Mouse (Mus musculus): ENCODE results near the gene Vax1.

Gene Vax1

GRCm38 (mm10) chr19:59168386-59168905, 1.4 kb downstream of the Vax1 start:
- no peak for DNase-seq

DNA sequence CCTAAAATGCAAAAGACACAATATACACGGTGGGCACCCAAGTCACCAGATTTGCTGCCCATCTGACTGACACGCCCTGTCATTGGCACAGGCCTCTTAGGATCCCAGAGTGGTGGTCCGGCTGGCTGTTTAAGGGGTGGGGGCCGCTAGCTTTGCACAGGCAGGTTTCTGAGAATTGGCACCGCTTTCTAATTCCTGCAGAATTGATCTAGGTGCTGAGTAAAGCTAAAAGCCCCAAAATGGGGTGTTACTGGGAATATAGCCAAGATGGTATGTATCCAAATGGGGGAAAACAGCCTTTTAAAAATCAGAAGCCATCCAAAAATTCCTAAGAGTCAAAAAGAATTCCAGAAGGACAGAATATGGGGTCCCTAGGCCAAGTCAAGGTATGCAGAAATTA, 2.0 kb downstream of the Vax1 start:
- no peak for DNase-seq

- no peak for DNase-seq
These were observed 3.0 kb downstream of the Vax1 start for GRCm38 (mm10) chr19:59166879-59167278.

DNA sequence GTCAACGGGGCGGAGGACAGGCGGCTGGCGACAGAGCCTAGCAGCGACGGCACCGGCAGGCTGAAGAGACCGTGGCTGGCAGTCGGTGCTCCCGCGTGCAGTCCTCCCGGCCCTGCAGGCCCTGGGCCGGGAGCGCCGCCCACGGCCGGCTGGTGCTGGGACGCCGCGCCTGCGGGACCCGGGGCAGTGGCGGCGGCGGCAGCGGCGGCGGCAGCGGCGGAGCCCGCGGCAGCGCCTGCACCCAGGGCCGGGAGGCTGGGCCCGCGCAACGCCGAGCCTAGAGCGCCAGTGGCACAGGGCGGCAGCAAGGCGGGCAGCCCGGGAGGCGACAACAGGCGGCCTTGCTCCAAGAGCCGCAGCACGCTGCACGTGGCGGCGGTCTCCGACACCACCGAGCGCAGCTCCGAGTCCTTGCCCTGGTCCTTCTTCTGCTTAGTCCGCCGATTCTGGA, 3.5 kb downstream of the Vax1 start:
- DNase-seq, result no peak

GRCm38 (mm10) chr19:59165577-59165976, 4.3 kb downstream of the Vax1 start:
- DNase-seq, result no peak

GRCm38 (mm10) chr19:59164896-59165560, 4.8 kb downstream of the Vax1 start:
- no peak for DNase-seq

GRCm38 (mm10) chr19:59164111-59164510, 5.7 kb downstream of the Vax1 start:
- no peak for DNase-seq

GRCm38 (mm10) chr19:59156702-59157101, 13.2 kb downstream of the Vax1 start:
- no peak for DNase-seq

DNA sequence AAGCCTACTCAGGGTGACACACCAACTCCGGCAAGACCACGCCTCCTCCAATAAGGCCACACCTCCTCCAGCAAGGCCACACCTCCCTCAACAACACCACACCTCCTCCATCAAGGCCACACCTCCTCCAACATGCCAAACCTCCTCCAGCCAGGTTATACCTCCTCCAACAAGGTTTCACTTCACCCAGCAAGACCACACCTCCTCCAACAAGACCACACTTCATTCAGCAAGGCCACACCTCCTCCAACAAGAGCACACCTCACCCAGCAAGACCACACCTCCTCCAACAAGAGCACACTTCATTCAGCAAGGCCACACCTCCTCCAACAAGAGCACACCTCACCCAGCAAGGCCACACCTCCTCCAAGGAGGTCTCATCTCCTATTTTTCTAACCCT, 15.7 kb downstream of the Vax1 start:
- no peak for DNase-seq

DNA sequence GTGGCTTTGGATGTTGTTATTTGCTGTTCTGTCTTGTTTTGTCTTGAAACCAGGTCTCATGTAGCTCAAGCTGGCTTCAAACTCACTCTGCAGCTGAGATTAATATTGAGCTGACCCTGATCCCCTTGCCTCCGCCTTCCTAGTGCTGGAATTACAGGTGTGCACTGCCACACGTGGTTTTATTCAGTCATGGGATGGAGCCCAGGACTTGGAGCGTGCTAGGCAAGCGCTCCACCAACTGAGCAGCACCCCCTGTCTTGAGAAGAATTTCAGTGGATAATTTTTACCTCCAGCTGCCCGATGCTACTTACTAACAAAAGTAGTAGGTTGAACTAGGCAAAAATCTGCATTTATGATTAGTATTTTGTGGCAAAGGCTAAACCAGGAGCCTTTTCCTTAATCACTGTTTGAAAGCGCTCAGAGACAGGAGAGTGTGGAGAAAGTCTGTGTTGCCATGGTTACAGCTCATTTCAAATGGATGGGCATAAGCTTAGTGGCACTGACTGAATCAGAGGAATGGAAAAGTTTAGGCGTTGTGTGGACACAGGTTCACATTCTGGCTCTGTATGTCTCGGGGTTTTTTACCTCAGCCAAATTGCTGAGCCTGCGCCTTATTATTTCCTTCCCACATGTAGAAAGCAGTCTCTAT, 24.2 kb downstream of the Vax1 start:
- no peak for DNase-seq

- DNase-seq, result no peak
These were observed 24.8 kb downstream of the Vax1 start for GRCm38 (mm10) chr19:59145064-59145463.

GRCm38 (mm10) chr19:59142206-59142605, 27.6 kb downstream of the Vax1 start:
- no peak for DNase-seq

DNA sequence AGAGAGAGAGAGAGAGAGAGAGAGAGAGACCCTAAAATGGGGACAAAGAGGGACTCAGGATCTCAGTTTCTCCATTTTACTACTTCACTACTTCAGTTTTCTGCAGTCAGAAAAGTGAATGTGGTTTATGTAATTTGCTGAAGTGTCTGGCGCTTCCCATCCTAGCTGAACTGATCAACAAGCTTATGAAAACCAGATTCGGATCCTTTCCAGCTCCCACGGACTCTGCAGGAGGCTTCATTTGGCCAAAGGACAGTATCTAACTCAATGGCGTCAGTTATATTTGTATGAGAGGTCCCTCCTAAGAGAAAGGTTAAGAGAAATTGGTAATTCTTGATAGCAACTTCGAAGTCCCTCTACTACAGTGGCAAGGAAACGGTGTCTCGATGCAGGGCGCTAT, 34.5 kb downstream of the Vax1 start:
- DNase-seq, result no peak

DNA sequence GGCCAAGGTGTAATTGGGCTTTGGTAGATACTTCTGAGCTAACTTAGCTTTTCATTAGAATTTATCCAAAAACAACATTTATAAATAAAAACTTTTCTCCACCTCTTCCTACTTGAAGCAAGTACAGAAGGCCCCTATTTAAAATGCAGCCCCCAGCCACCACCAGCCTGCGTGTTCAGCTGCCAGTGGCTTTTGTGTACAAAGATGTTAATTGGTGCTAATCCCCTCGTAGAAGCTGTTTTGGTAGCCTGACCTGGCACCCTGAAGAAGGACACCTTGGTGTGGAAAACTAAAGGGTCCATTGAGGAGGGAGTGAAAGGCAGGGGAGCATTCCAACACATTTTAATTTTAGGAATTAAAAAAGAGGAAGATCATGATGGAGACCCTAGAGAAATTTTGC, 34.9 kb downstream of the Vax1 start:
- no peak for DNase-seq

GRCm38 (mm10) chr19:59133202-59133601, 36.7 kb downstream of the Vax1 start:
- no peak for DNase-seq

DNA sequence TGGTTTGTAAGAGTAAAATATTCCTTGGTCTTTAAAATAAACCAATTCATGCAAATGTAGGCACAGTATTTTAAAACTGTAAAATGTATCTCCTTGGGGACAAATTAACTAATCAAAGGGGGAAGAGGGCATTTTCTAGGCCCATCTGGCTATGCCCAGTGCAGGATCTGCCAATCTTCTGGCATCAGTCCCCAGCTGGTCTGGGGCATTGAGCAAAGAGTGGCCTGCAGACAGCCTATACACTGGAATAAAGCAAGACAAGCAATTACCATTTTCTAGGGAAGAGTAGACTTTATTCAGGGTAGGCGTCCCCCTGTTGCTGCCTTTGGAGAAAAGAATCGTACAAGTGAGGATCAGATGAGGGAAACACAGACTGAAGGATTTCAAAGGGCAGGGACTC, 40.2 kb downstream of the Vax1 start:
- DNase-seq, result no peak

DNA sequence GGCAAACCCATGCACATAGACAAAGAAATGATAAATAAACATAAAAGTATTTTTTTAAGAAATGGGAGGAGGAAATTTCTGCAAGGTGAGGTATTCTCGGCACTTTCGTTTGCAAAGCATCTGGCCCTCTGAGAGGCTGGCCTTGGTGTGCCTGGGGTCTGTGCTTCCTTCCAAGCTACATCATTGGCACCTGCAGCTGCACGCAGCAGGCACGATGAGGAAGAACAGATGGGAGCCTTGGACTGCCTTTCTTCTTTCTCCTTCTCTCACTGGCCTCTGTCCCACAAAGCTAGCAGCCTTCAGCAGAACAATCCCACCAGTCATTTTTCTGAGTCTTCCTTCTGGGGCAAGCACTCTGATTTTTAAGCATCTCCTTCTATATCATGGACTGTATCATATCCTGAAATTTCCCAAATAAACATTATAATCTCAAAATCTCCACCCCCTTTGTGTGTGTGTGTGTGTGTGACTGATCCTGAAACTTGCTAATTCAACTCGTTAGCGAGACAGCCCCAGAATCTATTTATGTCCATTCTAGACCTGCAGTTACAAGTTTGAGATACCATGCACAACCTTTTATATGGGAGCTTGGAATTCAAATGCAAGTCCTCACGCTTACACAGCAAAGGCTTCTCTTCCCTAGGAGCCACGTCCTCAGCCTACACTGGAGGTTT, 41.2 kb downstream of the Vax1 start:
- no peak for DNase-seq

- no peak for DNase-seq
These were observed 42.4 kb downstream of the Vax1 start for GRCm38 (mm10) chr19:59127424-59127823.

Measured in cerebellum, adult 9-11 months (tissue).